Mouse (Mus musculus): ENCODE measurements at regions not wholly inside any gene's neighbourhood (a gene's known extent, or its start where the extent isn't known, plus 50 kb on each side); places are given as distances from the start of the nearest gene placed in this dataset.
A peak's percentile ranks its signal among the peaks of the same experiment; 100 is the strongest.
"Not testable (repeated sequence)": the region's sequence is repeated elsewhere in the genome, so short reads cannot be mapped to it uniquely, and the experiment has no call there.

- DNase-seq (ENCODE audit: low read depth, low spot score) = no peak
These were observed 540.7 kb downstream of the Cypt12 start for GRCm38 (mm10) chr3:18488886-18489285.

GRCm38 (mm10) chr3:18522562-18522961 is 574.4 kb downstream of the Cypt12 start:
- DNase-seq (ENCODE audit: low read depth, low spot score) = no peak

GRCm38 (mm10) chr3:18524011-18524410 is 575.8 kb downstream of the Cypt12 start:
- DNase-seq (ENCODE audit: low read depth, low spot score) = no peak

GRCm38 (mm10) chr3:18557201-18557600 is 609.0 kb downstream of the Cypt12 start:
- no peak for DNase-seq (ENCODE audit: low read depth, low spot score)

GRCm38 (mm10) chr3:18560282-18560785 is 612.1 kb downstream of the Cypt12 start:
- DNase-seq (ENCODE audit: low read depth, low spot score) = peak; percentile 85

GRCm38 (mm10) chr3:18580911-18581626 is 632.9 kb downstream of the Cypt12 start:
- DNase-seq (ENCODE audit: low read depth, low spot score) = not testable (repeated sequence)

GRCm38 (mm10) chr3:18620608-18621007 is 672.4 kb downstream of the Cypt12 start:
- DNase-seq (ENCODE audit: low read depth, low spot score) = no peak

GRCm38 (mm10) chr3:18623831-18624304 is 675.7 kb downstream of the Cypt12 start:
- peak; percentile 96 for DNase-seq (ENCODE audit: low read depth, low spot score)

- DNase-seq (ENCODE audit: low read depth, low spot score) = peak; percentile 79
These were observed 676.4 kb downstream of the Cypt12 start for GRCm38 (mm10) chr3:18624381-18625145.

- no peak for DNase-seq (ENCODE audit: low read depth, low spot score)
These were observed 677.5 kb downstream of the Cypt12 start for GRCm38 (mm10) chr3:18625395-18626328.

GRCm38 (mm10) chr3:18626375-18626774 is 678.2 kb downstream of the Cypt12 start:
- DNase-seq (ENCODE audit: low read depth, low spot score) = no peak

- DNase-seq (ENCODE audit: low read depth, low spot score) = no peak
These were observed 678.6 kb downstream of the Cypt12 start for GRCm38 (mm10) chr3:18626820-18627219.

- DNase-seq (ENCODE audit: low read depth, low spot score) = no peak
These were observed 681.0 kb downstream of the Cypt12 start for GRCm38 (mm10) chr3:18629233-18629632.

GRCm38 (mm10) chr3:18631601-18632000 is 683.4 kb downstream of the Cypt12 start:
- no peak for DNase-seq (ENCODE audit: low read depth, low spot score)

GRCm38 (mm10) chr3:18634855-18635254 is 686.6 kb downstream of the Cypt12 start:
- DNase-seq (ENCODE audit: low read depth, low spot score) = no peak

GRCm38 (mm10) chr3:18637553-18637952 is 689.3 kb downstream of the Cypt12 start:
- no peak for DNase-seq (ENCODE audit: low read depth, low spot score)

- no peak for DNase-seq (ENCODE audit: low read depth, low spot score)
These were observed 692.1 kb downstream of the Cypt12 start for GRCm38 (mm10) chr3:18640286-18640685.

GRCm38 (mm10) chr3:18641688-18642087 is 693.5 kb downstream of the Cypt12 start:
- no peak for DNase-seq (ENCODE audit: low read depth, low spot score)

GRCm38 (mm10) chr3:18643408-18644035 is 695.3 kb downstream of the Cypt12 start:
- no peak for DNase-seq (ENCODE audit: low read depth, low spot score)

GRCm38 (mm10) chr3:18645481-18645880 is 697.3 kb downstream of the Cypt12 start:
- peak; percentile 88 for DNase-seq (ENCODE audit: low read depth, low spot score)

- peak; percentile 39 for DNase-seq (ENCODE audit: low read depth, low spot score)
These were observed 697.7 kb downstream of the Cypt12 start for GRCm38 (mm10) chr3:18645927-18646326.
